Mouse (Mus musculus) heart, embryonic 11.5 days (tissue): ENCODE data around the gene Ifi204. TPM values are rescaled to one million over a fixed set of nuclear protein-coding genes. Genes with fewer than 3 reads are reported as not detected.
"Not testable (repeated sequence)": the region's sequence is repeated elsewhere in the genome, so short reads cannot be mapped to it uniquely, and the experiment has no call there.

Experiments
- ATAC-seq: fragments of 200-750 bp; cut with Nextera tagmentation; replicated peaks from 2 replicates; pipeline ENCODE4 v1.8.0; 2017; ENCODE audit warnings: moderate library complexity; ENCODE audit not compliant: insufficient number of reproducible peaks, low FRiP score, low TSS enrichment
- H3K27ac ChIP-seq: fragments of 300-500 bp; sonication (generic); 2 replicates; pipeline ENCODE4 v1.5.1; 2014; ENCODE audit warnings: mild to moderate bottlenecking, low read depth, low read length
- H3K27me3 ChIP-seq: fragments of 300-500 bp; sonication (generic); 2 replicates; pipeline ENCODE4 v1.6.1; 2014; ENCODE audit warnings: mild to moderate bottlenecking, low read length, mixed read lengths; ENCODE audit not compliant: control insufficient read depth, insufficient read depth
- H3K36me3 ChIP-seq: fragments of 300-500 bp; sonication (generic); 2 replicates; pipeline ENCODE4 v1.6.1; 2014; ENCODE audit warnings: mild to moderate bottlenecking, low read length, moderate library complexity, mixed read lengths; ENCODE audit not compliant: control insufficient read depth, insufficient read depth
- H3K4me1 ChIP-seq: fragments of 300-500 bp; sonication (generic); 2 replicates; pipeline ENCODE4 v1.6.1; 2014; ENCODE audit warnings: low read length; ENCODE audit not compliant: control insufficient read depth, insufficient read depth
- H3K4me2 ChIP-seq: fragments of 300-500 bp; sonication (generic); 2 replicates; pipeline ENCODE4 v1.6.1; 2014; ENCODE audit warnings: mild to moderate bottlenecking, moderate library complexity
- H3K4me3 ChIP-seq: fragments of 300-500 bp; sonication (generic); 2 replicates; pipeline ENCODE4 v1.5.1; 2014; ENCODE audit warnings: low read depth, low read length
- H3K9ac ChIP-seq: fragments of 300-500 bp; sonication (generic); 2 replicates; pipeline ENCODE4 v1.6.1; 2014; ENCODE audit warnings: mild to moderate bottlenecking, low read depth, low read length, moderate library complexity
- H3K9me3 ChIP-seq: fragments of 300-500 bp; sonication (generic); replicated peaks from 2 replicates; pipeline ENCODE4 v1.6.1; 2016; ENCODE audit warnings: low read length; ENCODE audit not compliant: control insufficient read depth
- WGBS: fragments of 180-500 bp; shearing (Covaris S2); extraction: QIAGEN DNeasy Blood & Tissue Kit; methylation state at CpG from one replicate; pipeline ENCODE4 v1.1.7; 2014; ENCODE audit not compliant: insufficient replicate concordance; 5-methylcytosine and 5-hydroxymethylcytosine counted together
- polyA plus RNA-seq: library from polyadenylated mRNA; unstranded; fragments of >200 nt; fragmentation: Nextera tagmentation; extraction: Ambion mirVana; gene quantifications from 2 replicates; pipeline ENCODE4 v1.2.1, GENCODE M21; 2014

The Ifi204 gene
- 0.42 and 0.89 TPM in 2 replicates for polyA plus RNA-seq

- not testable (repeated sequence) for ATAC-seq, H3K9me3 ChIP-seq
- 79% methylated on average over 5 of the region's 5 CpGs for WGBS
Measured at GRCm38 (mm10) chr1:173766848-173767617, at the start of gene Ifi204. TSS of gene Ifi204 (minus strand) at chr1:173766943.

GRCm38 (mm10) chr1:173809294-173809693 lies 42.6 kb upstream of the Ifi204 start:
- not testable (repeated sequence) for H3K4me3 ChIP-seq, H3K4me2 ChIP-seq, H3K36me3 ChIP-seq, H3K9me3 ChIP-seq, H3K9ac ChIP-seq, H3K27me3 ChIP-seq, H3K27ac ChIP-seq, H3K4me1 ChIP-seq, ATAC-seq
- 73% methylated on average over 2 of the region's 2 CpGs for WGBS

More at GRCm38 (mm10) chr1:173766848-173767617, at the start of gene Ifi204:
- H3K27ac ChIP-seq, H3K36me3 ChIP-seq, H3K4me1 ChIP-seq, H3K4me2 ChIP-seq, H3K9ac ChIP-seq, H3K4me3 ChIP-seq, H3K27me3 ChIP-seq: not testable (repeated sequence)

- not testable (repeated sequence) for ATAC-seq, H3K9ac ChIP-seq, H3K9me3 ChIP-seq, H3K27me3 ChIP-seq, H3K4me3 ChIP-seq, H3K27ac ChIP-seq, H3K4me1 ChIP-seq, H3K4me2 ChIP-seq, H3K36me3 ChIP-seq
- 66% methylated on average over 2 of the region's 2 CpGs for WGBS
Measured at GRCm38 (mm10) chr1:173802689-173803281, 36.0 kb upstream of the Ifi204 start.

- H3K27ac ChIP-seq, H3K27me3 ChIP-seq, H3K4me1 ChIP-seq, H3K9ac ChIP-seq, ATAC-seq, H3K4me2 ChIP-seq, H3K4me3 ChIP-seq, H3K36me3 ChIP-seq, H3K9me3 ChIP-seq: not testable (repeated sequence)
- WGBS = 69% methylated on average over 3 of the region's 3 CpGs
Measured at GRCm38 (mm10) chr1:173802207-173802606, 35.5 kb upstream of the Ifi204 start.

- not testable (repeated sequence) for ATAC-seq, H3K9ac ChIP-seq, H3K4me1 ChIP-seq, H3K27ac ChIP-seq, H3K36me3 ChIP-seq, H3K4me2 ChIP-seq, H3K9me3 ChIP-seq, H3K27me3 ChIP-seq, H3K4me3 ChIP-seq
- 76% methylated on average over 2 of the region's 2 CpGs for WGBS
Measured at GRCm38 (mm10) chr1:173801791-173802190, 35.0 kb upstream of the Ifi204 start.

- H3K9ac ChIP-seq, H3K36me3 ChIP-seq, ATAC-seq, H3K4me1 ChIP-seq, H3K9me3 ChIP-seq, H3K27me3 ChIP-seq, H3K27ac ChIP-seq, H3K4me2 ChIP-seq, H3K4me3 ChIP-seq: not testable (repeated sequence)
- WGBS = 71% methylated on average over 2 of the region's 3 CpGs
Measured at GRCm38 (mm10) chr1:173773457-173773856, 6.7 kb upstream of the Ifi204 start.

- H3K9me3 ChIP-seq, H3K4me3 ChIP-seq, H3K27ac ChIP-seq, ATAC-seq, H3K4me1 ChIP-seq, H3K27me3 ChIP-seq, H3K9ac ChIP-seq, H3K36me3 ChIP-seq, H3K4me2 ChIP-seq: not testable (repeated sequence)
- WGBS = 88% methylated on average over 4 of the region's 5 CpGs
Measured at GRCm38 (mm10) chr1:173760032-173760431, 6.7 kb downstream of the Ifi204 start.

- no peak for ATAC-seq
- no peak overlapping the region for H3K4me2 ChIP-seq
- no peaks in the 10 kb centered on the region for H3K4me1 ChIP-seq
- no peak overlapping the region for H3K9ac ChIP-seq
- 82% methylated on average over 1 of the region's 1 CpGs for WGBS
- H3K36me3 ChIP-seq = no peaks in the 10 kb centered on the region
- no peak overlapping the region for H3K4me3 ChIP-seq
- H3K9me3 ChIP-seq = no peaks in the 10 kb centered on the region
- no peaks in the 10 kb centered on the region for H3K27me3 ChIP-seq
- H3K27ac ChIP-seq = no peak overlapping the region
Measured at GRCm38 (mm10) chr1:173742262-173742661, 24.5 kb downstream of the Ifi204 start.

- no peak for ATAC-seq
- H3K36me3 ChIP-seq = no peaks in the 10 kb centered on the region
- no peak within 1 kb of the TSS for H3K9ac ChIP-seq
- H3K4me2 ChIP-seq = no peak within 1 kb of the TSS
- H3K4me3 ChIP-seq = no peak within 1 kb of the TSS
- no peaks in the 10 kb centered on the region for H3K4me1 ChIP-seq
- 59% methylated on average over 4 of the region's 4 CpGs for WGBS
- no peaks in the 10 kb centered on the region for H3K9me3 ChIP-seq
- no peak within 1 kb of the TSS for H3K27ac ChIP-seq
- no peaks in the 10 kb centered on the region for H3K27me3 ChIP-seq
Measured at GRCm38 (mm10) chr1:173741656-173742055, 25.1 kb downstream of the Ifi204 start, which contains the start of gene Ifi207. TSS of gene Ifi207 (minus strand) at chr1:173741747.
